In the genomic region with DNA sequence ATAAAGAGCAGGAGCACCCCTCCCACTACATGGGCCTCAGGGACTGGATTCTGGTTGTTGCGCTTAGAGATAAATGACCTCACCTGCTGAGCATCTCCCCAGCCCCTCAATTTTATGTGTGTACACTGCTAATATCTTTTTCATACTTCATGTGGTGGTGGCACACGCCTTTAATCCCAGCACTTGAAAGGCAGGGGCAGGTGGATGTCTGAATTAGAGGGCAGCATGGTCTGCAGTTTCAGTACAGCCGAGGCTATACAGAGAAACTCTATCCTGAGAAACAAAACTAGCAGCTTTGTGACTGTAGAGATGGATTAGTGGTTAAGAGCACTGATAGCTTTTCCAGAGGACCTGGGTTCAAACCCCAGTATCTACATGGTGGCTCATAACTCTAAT, we compare ENCODE assay signal across 10 mouse cellular contexts.
"Had no signal": no experiment of that assay in that cellular context is flagged by ENCODE, and none has a peak within 500 bp of the region (broad histone marks: within the 10 kb centered on the region; RNA-seq: fewer than 3 reads in every experiment).

No protein-coding gene starts in this region.

- H3K4me1 ChIP-seq: limb, embryonic 15.5 days; stomach, embryonic 15.5 days had no signal

- ATAC-seq: intestine, embryonic 16.5 days; midbrain, embryonic 16.5 days had no signal

- H3K27me3 ChIP-seq: limb, embryonic 15.5 days; stomach, embryonic 15.5 days had no signal

- H3K9ac ChIP-seq: limb, embryonic 15.5 days; stomach, embryonic 15.5 days had no signal

- DNase-seq: kidney, postnatal 36 days; left cerebral cortex, postnatal 4 days; right cerebral cortex, postnatal 14 days; thymus, adult 2 months; thymus, postnatal 25 days had no signal

- H3K9me3 ChIP-seq: limb, embryonic 15.5 days; stomach, embryonic 15.5 days had no signal

- H3K27ac ChIP-seq: layer of hippocampus, adult 2 months; limb, embryonic 15.5 days; stomach, embryonic 15.5 days had no signal

- H3K4me3 ChIP-seq: layer of hippocampus, adult 2 months; limb, embryonic 15.5 days; stomach, embryonic 15.5 days had no signal

- H3K4me2 ChIP-seq: limb, embryonic 15.5 days; stomach, embryonic 15.5 days had no signal
